Mouse (Mus musculus): ENCODE results near the gene Ptprj.

The Ptprj gene

GRCm38 (mm10) chr2:90522455-90522854, 58.0 kb downstream of the Ptprj start:
- no peak for DNase-seq (ENCODE audit: inconsistent ontology term)

- no peak for DNase-seq (ENCODE audit: inconsistent ontology term)
Measured at GRCm38 (mm10) chr2:90521909-90522308, 58.5 kb downstream of the Ptprj start.

GRCm38 (mm10) chr2:90518296-90518695, 62.2 kb downstream of the Ptprj start:
- DNase-seq (ENCODE audit: inconsistent ontology term) = no peak

DNA sequence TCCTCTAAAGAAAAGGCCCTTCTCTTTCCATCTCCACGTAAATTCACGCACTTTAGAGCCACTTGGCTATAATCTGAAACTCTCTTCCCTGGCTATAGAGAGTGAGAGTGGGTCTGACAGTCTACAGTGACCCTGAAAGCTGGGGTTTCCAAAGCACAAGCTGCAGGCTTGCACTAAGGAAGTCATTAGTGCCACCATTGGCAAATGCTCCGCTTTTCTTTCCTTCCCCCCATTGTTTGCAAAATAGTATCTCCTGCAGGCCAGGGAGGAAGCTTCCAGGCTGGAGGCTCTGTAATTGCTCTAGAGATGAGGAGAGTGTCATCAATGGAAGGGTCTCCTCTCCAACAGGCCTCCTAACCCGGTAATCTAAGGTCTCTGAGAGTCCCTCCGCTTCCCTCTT, 65.5 kb downstream of the Ptprj start:
- DNase-seq (ENCODE audit: inconsistent ontology term) = no peak

DNA sequence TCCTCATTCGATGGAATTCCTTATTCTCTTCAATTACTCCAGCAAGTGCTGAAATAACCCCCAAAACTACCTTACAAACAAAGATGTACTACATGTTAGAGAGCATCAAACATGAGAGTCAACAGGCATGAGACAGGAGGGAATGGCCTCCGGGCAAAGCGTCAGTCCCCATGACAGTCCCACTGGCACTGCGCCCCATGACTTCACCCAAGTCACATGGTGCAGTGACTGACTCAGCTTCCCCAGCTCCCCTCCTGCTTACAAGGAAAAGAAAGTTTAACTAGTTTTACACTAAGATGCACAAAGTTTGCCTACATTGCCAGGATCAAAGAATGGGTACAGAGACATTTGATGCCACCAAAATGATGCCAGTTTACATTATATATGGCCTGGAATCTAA, 71.2 kb downstream of the Ptprj start:
- DNase-seq (ENCODE audit: inconsistent ontology term) = peak; percentile 54

DNA sequence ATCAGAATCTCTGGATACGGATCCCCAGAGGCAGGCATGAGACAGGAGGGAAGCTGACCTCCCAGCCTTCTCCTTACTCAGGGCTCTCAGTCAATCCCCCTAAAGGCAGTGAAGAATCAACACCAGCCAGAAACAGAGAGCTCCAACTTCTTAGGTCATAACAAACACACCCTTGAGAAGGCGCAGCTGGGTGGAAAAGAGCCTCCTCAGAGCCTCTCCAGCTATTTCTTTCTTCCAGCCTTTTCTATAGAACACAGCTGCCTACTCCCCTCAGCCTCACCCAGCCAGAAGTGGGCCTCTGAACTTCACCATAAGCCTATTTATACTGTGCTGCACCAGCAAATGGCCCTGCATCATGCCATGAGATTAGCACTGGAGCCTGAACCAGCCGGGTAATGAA, 74.3 kb downstream of the Ptprj start:
- DNase-seq (ENCODE audit: inconsistent ontology term) = no peak

DNA sequence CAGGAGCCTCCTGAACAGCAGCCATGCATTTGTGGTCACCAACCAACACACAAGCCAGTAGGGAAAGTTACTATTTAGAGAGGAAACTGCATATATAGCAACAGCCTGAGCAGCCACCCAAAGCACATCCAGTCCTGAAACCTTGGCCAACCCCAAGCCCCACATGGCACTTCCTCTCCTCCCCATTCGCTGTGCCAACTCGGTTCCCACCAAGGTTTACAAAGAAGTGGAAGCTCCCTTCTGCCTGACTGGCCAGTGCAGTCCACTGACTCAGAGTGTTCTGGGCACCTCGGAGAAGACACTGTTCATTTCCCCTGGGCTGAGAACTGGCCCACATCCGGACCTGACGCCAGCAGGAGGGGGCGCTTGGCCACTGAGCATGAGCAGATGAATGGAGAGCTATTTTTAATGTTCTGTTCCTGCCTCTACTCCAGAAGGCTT, 75.7 kb downstream of the Ptprj start:
- peak; percentile 94 for DNase-seq (ENCODE audit: inconsistent ontology term)

DNA sequence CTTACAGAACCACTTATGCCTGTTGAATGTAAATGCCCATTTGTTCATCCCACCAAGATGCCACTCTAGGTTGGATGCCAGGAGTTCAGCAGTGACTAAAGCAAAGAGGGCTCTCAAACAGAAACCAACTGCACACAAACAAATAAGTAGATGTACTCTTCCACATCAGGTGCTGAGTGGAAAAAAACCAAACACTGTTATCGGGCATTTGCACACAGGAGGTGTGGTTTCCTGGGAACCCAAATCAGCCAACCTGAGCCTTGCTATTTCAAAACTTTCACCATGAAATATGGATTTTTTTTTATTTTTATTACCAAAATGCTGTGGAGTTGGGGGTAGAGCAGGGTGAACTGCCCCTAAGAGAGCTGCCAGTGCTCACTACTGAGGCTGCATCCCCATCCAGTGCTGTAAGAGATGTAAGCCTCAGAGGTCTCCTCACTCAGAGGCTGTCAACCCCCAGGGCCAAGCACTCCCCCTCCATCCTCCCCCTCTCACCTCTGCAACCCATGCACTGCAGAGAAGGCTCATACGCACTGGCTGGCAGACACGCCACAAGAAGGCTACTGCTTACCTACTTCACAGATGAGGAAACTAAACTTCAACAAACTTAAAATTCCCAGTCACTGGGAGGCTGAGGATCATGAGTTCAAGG, 77.1 kb downstream of the Ptprj start:
- no peak for DNase-seq (ENCODE audit: inconsistent ontology term)

DNA sequence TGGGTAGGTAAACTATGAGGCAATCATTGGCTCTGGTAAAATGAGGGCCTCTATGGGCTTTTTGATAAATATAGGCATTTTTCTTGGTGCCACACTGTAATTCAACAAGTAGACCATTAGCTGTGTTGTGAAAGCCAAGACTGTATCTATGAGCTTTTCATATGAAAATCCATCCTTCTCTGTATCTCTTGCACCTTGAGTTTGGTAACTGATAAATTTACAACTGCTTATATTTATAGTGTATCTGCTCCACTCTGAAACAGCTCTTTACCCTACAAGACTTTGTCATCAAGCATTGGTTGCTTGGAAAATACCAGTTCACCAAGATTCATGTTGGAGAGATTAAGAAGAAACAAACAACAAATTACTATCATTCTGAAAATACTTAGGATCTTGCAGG, 77.7 kb downstream of the Ptprj start:
- no peak for DNase-seq (ENCODE audit: inconsistent ontology term)

- DNase-seq (ENCODE audit: inconsistent ontology term) = no peak
Measured at GRCm38 (mm10) chr2:90501708-90502107, 78.7 kb downstream of the Ptprj start.

DNA sequence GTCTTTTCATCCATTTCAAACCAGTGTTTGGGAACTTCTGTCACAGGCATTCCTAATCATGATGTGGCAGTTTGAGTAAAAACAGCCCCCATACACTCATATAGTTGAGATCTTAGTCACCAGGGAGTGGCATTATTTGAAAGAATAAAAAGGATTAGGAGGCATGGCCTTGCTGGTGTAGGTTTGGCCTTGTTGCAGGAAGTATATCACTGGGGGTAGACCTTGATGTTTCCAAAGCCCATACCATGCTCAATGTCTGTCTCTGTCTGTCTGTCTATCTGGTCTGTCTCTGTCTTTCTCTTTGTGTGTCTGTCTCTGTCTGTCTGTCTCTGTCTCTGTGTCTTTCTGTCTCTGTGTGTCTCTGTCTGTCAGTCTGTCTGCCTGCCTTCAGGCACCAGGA, 79.6 kb downstream of the Ptprj start:
- peak; percentile 44 for DNase-seq (ENCODE audit: inconsistent ontology term)

- DNase-seq (ENCODE audit: inconsistent ontology term) = no peak
Measured at GRCm38 (mm10) chr2:90499002-90499401, 81.4 kb downstream of the Ptprj start.

DNA sequence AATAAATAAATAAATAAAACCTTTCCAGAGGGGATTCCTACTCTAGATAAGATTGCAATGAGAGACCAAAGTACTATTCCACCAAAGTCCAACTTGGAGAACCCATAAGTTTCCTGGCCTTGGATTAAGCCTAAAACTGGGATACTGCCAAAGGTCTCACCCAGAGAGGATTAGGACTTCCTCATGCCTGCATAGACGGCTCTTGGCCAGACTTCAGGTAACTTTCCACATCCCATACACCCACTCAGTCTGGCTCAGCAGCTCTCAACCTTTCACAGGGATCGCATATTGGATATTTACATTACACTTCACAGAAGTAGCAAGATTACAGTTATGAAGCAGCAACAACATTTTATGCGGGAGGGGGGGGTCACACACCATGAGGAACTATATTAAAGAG, 82.9 kb downstream of the Ptprj start:
- no peak for DNase-seq (ENCODE audit: inconsistent ontology term)

- DNase-seq (ENCODE audit: inconsistent ontology term) = no peak
Measured at GRCm38 (mm10) chr2:90496680-90497074, 83.8 kb downstream of the Ptprj start.

DNA sequence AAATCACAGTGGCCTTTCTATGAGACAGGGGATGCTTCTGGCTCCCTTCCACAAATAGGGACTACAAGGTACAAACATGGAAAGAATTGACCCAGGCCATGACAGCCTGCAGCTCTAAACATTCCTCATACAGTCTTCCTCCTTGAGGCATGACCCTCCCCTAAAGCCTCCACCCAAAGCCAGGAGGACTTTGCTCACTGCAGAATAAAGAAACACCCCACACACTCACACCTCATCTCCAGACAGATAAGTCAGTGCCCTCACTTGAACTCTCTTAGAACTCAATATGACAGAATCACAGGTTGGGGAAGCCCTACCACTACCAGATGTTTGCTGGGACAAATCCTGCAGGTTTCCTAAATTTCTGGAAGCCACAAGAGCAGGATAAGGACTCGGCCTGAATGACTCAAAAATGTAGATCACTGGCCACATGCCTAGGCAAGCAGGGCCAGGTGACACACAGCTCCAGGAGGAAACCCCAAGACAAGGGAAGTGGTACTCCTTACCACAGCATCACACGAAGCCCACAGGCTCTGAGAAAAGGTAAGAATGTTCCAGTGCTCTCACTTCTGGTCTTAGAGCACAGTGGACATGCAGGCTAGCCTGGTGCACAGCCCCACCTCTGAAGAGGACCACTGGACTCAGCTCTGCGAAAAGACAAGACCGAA, 84.3 kb downstream of the Ptprj start:
- no peak for DNase-seq (ENCODE audit: inconsistent ontology term)

DNA sequence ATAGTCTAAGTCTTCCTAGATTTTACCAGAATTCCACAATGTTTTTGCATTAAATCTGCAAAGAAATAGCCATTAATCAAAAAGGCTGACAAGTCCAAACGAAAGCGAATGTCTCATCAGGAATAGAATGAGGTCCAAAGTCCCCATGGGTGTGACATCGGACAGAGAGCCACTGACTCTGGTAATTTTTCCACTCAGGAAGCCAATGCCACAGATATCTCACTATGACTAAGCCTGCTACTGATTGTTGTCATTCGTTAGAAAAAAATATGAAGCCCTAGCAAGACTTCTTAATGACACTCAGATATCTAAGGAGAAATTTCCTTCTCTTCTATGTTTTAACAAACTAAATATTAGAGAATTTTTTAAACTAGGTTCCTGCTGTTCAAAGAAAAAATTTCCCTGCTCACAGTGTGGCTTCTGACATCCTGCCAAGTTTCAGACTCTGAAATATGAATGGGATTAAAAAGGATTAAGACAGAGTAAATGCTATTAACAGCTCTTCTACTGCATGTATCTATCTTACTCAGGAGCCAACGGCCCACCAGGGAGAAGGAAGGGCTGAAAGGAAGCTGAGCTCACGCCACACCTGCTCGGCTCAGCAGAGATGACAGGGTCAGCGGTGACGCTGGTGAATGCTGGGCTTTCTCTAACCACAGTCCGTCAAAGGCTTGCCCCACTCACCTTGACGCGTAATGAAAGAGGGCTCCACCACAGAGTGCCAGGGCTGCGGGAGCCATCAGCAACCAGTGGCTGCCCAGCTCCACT, 90.0 kb downstream of the Ptprj start:
- peak; percentile 79 for DNase-seq (ENCODE audit: inconsistent ontology term)

GRCm38 (mm10) chr2:90489839-90490238, 90.6 kb downstream of the Ptprj start:
- peak; percentile 80 for DNase-seq (ENCODE audit: inconsistent ontology term)

DNA sequence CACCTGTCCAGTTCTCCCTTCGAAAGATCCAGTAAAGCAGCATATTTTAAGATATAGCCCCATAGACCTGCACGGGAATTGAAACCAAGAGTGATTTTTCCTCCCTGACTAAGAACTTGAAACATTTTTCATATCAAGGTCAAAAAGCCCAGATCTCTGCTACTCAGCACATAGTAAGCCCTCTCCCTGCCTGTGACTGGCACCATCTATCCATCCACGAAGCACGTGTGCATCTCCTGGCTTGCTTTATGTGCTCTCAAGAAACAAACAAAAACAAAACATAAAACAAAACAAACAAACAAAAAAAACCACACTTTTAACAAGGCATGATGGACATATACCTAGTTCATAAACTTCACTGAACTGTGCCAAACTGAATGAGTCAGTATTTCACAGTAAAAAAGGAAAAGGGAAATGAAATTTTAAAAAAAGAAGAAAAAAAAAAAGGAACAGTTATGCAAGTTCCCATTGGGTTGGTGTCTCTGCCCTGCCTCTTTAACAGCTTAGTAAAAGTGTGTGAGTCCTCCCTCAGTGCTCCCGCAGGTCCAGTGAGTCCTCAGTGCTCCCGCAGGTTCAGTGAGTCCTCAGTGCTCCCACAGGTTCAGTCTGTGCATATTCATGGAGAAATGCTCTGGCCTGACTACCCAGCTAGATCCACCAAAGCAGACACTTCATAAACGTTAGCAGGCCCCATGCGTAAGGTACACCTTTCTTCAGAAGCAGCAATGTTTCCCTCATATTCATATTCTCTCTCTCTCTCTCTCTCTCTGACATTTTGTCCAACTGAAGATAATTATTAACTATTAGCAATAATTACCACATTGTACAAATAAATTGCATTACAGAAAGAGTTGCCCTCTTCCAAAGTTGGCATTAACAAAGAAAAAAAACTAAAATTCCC, 91.5 kb downstream of the Ptprj start:
- DNase-seq (ENCODE audit: inconsistent ontology term) = no peak

GRCm38 (mm10) chr2:90487471-90488238, 92.8 kb downstream of the Ptprj start:
- DNase-seq (ENCODE audit: inconsistent ontology term) = no peak

GRCm38 (mm10) chr2:90486226-90486755, 94.2 kb downstream of the Ptprj start:
- DNase-seq (ENCODE audit: inconsistent ontology term) = peak; percentile 87

DNA sequence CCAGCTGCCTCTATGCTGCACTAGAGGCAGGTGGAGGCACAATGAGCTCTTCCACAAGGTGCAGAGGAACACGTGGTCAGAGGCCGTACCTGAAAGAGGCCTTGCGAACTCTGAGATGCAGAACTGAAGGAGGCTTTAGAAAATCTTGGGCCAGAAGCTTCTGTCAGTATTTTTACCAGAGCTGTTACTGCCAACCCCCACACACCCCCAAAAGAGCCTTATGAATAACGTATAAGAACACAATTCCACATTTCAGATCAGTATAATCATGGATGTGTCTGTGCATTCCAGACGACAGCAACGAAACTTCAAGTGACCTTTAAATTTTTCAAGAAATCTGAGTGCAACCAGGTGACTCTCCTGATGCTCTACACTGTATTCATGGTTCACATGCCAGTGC, 98.9 kb downstream of the Ptprj start:
- no peak for DNase-seq (ENCODE audit: inconsistent ontology term)

All from Muller cell, postnatal 12 days (primary cell).